Mouse (Mus musculus) heart, adult 2 months (tissue): ENCODE measurements at regions not wholly inside any gene's neighbourhood (a gene's known extent, or its start where the extent isn't known, plus 50 kb on each side); places are given as distances from the start of the nearest gene placed in this dataset.

Experiments used
- DNase-seq, 2 experiments: peaks; one replicate each; pipeline ENCODE4 v3.0.0; 2021
- H3K27ac ChIP-seq: fragments of 200-600 bp; 2 replicates; pipeline ENCODE4 v1.8.1; 2022
- H3K27me3 ChIP-seq: fragments of 200-500 bp; 2 replicates; pipeline ENCODE4 v1.6.1; 2012; ENCODE audit warnings: mild to moderate bottlenecking, low read length, inconsistent platforms, mixed read lengths; ENCODE audit not compliant: control insufficient read depth, insufficient read depth
- H3K36me3 ChIP-seq: fragments of 200-500 bp; 2 replicates; pipeline ENCODE4 v1.6.1; 2012; ENCODE audit warnings: low read length, inconsistent platforms; ENCODE audit not compliant: control insufficient read depth, insufficient read depth
- H3K4me1 ChIP-seq: fragments of 200-500 bp; 2 replicates; pipeline ENCODE4 v1.6.1; 2011; ENCODE audit warnings: low read length; ENCODE audit not compliant: control insufficient read depth, insufficient read depth
- H3K4me3 ChIP-seq: fragments of 200-600 bp; 2 replicates; pipeline ENCODE4 v1.8.1; 2022
- H3K79me2 ChIP-seq: fragments of 200-500 bp; replicated peaks from 2 replicates; pipeline ENCODE4 v1.6.1; 2012; ENCODE audit warnings: mild to moderate bottlenecking, inconsistent platforms, low read length, moderate library complexity, mixed read lengths; ENCODE audit not compliant: control insufficient read depth, insufficient read depth
- H3K9ac ChIP-seq: fragments of 200-500 bp; 2 replicates; pipeline ENCODE4 v1.6.1; 2012; ENCODE audit warnings: low read depth, mild to moderate bottlenecking, control low read depth, inconsistent platforms, low read length, mixed read lengths
- CTCF ChIP-seq: fragments of 200-600 bp; IDR thresholded peaks from 2 replicates; pipeline ENCODE4 v1.8.1; 2022; ENCODE audit warnings: antibody characterized with exemption, mild to moderate bottlenecking, moderate library complexity
- EP300 ChIP-seq: fragments of 200-500 bp; IDR thresholded peaks from 2 replicates; pipeline ENCODE4 v1.6.1; 2011; ENCODE audit warnings: low read depth, low read length, control low read depth; ENCODE audit not compliant: insufficient read depth
- POLR2A ChIP-seq: fragments of 200-500 bp; IDR thresholded peaks from 2 replicates; pipeline ENCODE4 v1.6.1; 2011; ENCODE audit warnings: mild to moderate bottlenecking, low read depth, low read length, control low read depth; ENCODE audit not compliant: insufficient read depth
- WGBS: fragments of 180-500 bp; shearing (Covaris S2); methylation state at CpG from one replicate; pipeline ENCODE4 v1.1.7; 2018; 5-methylcytosine and 5-hydroxymethylcytosine counted together
- intact Hi-C: fragments of 180-260 bp; cut with DNase I; formaldehyde crosslinking; loops from one replicate; pipeline ENCODE4 v1.15.1; 2025

GRCm38 (mm10) chr4:23601426-23602293 lies 894.6 kb upstream of the Mms22l start:
- no peak for DNase-seq
- Histone ChIP-seq H3K4me3 (no peak overlapping the region), H3K27me3 (no peaks in the 10 kb centered on the region), H3K36me3 (no peaks in the 10 kb centered on the region), H3K9ac (no peak overlapping the region), H3K27ac (no peak overlapping the region), H3K4me1 (no peaks in the 10 kb centered on the region), H3K79me2 (no peaks in the 10 kb centered on the region)
- 27% methylated on average over 13 of the region's 13 CpGs for WGBS
- intact Hi-C loops = no loop called here
- TF ChIP-seq CTCF = no peak
- TF ChIP-seq POLR2A = no peak
- no peak for TF ChIP-seq EP300

- Histone ChIP-seq H3K4me1 (no peaks in the 10 kb centered on the region), H3K27ac (no peak overlapping the region), H3K79me2 (no peaks in the 10 kb centered on the region), H3K9ac (no peak overlapping the region), H3K36me3 (no peaks in the 10 kb centered on the region), H3K4me3 (no peak overlapping the region), H3K27me3 (no peaks in the 10 kb centered on the region)
- DNase-seq = no peak
- intact Hi-C loops = no loop called here
- WGBS = 71% methylated on average over 9 of the region's 9 CpGs
- TF ChIP-seq CTCF (no peak), POLR2A (no peak), EP300 (no peak)
These were observed 893.8 kb upstream of the Mms22l start for GRCm38 (mm10) chr4:23602294-23602932.

- Histone ChIP-seq H3K4me3 (no peak overlapping the region), H3K9ac (no peak overlapping the region), H3K79me2 (no peaks in the 10 kb centered on the region), H3K36me3 (no peaks in the 10 kb centered on the region), H3K4me1 (no peaks in the 10 kb centered on the region), H3K27me3 (no peaks in the 10 kb centered on the region), H3K27ac (no peak overlapping the region)
- DNase-seq = no peak
- no peak for TF ChIP-seq POLR2A
- no peak for TF ChIP-seq CTCF
- TF ChIP-seq EP300 = no peak
- intact Hi-C loops = no loop called here
- WGBS = 65% methylated on average over 3 of the region's 3 CpGs
These were observed 888.9 kb upstream of the Mms22l start for GRCm38 (mm10) chr4:23607348-23607747.

- no peak for DNase-seq
- Histone ChIP-seq H3K4me1 (no peaks in the 10 kb centered on the region), H3K27ac (no peak overlapping the region), H3K79me2 (no peaks in the 10 kb centered on the region), H3K36me3 (no peaks in the 10 kb centered on the region), H3K9ac (no peak overlapping the region), H3K27me3 (no peaks in the 10 kb centered on the region), H3K4me3 (no peak overlapping the region)
- TF ChIP-seq POLR2A (no peak), CTCF (no peak), EP300 (no peak)
- intact Hi-C loops = no loop called here
These were observed 875.0 kb upstream of the Mms22l start for GRCm38 (mm10) chr4:23621208-23621607.

- Histone ChIP-seq H3K36me3 (no peaks in the 10 kb centered on the region), H3K27ac (no peak overlapping the region), H3K9ac (no peak overlapping the region), H3K4me3 (no peak overlapping the region), H3K27me3 (no peaks in the 10 kb centered on the region), H3K4me1 (no peaks in the 10 kb centered on the region), H3K79me2 (no peaks in the 10 kb centered on the region)
- no peak for DNase-seq
- no peak for TF ChIP-seq CTCF
- no peak for TF ChIP-seq EP300
- no peak for TF ChIP-seq POLR2A
- intact Hi-C loops = no loop called here
These were observed 874.0 kb upstream of the Mms22l start for GRCm38 (mm10) chr4:23622231-23622630.
